ENCODE assay signal across 7 mouse cellular contexts in genomic region chr12:112589491-112590191, GRCm38 (mm10). TPM values are rescaled to one million over a fixed set of nuclear protein-coding genes. Genes with fewer than 3 reads are reported as not detected.
DNase-seq lines count a peak whose midpoint lies in the region; ATAC-seq and TF ChIP-seq lines count a peak whose summit lies in the region.

No protein-coding gene starts in this region.

- no peak for DNase-seq in lung, postnatal 4 days
- no peak for DNase-seq in forebrain, embryonic 10.5 days (ENCODE audit: extremely low spot score, low spot score)
- DNase-seq in thymus, postnatal 4 days = no peak
- no peak for DNase-seq in right cerebral cortex, adult 2 months (ENCODE audit: low spot score in 2 of 2)

- no peaks in the 10 kb centered on the region for H3K9me3 ChIP-seq in lung, embryonic 16.5 days (ENCODE audit: control insufficient read depth, low read length)
- H3K9me3 ChIP-seq in forebrain, embryonic 10.5 days = no peaks in the 10 kb centered on the region
- no peaks in the 10 kb centered on the region for H3K9me3 ChIP-seq in intestine, postnatal 0 days (ENCODE audit: control insufficient read depth)

- H3K27me3 ChIP-seq in lung, embryonic 16.5 days (ENCODE audit: control insufficient read depth, insufficient read depth, low read depth, low read length) = no peaks in the 10 kb centered on the region
- peaks cover 61% of the 10 kb centered on the region for H3K27me3 ChIP-seq in forebrain, embryonic 10.5 days (ENCODE audit: poor library complexity, severe bottlenecking)
- peaks cover 8% of the 10 kb centered on the region; the same call in 1 of the 2 replicates for H3K27me3 ChIP-seq in intestine, postnatal 0 days (replicated peaks; ENCODE audit: control insufficient read depth, insufficient read depth, low read length)

- ATAC-seq in lung, embryonic 16.5 days (ENCODE audit: low read depth) = no peak
- ATAC-seq in intestine, postnatal 0 days = no peak

- peaks cover 42% of the 10 kb centered on the region for H3K4me1 ChIP-seq in lung, embryonic 16.5 days (replicated peaks; ENCODE audit: control insufficient read depth, insufficient read depth, low read length)
- H3K4me1 ChIP-seq in forebrain, embryonic 10.5 days = peaks cover 55% of the 10 kb centered on the region
- H3K4me1 ChIP-seq in intestine, postnatal 0 days (replicated peaks; ENCODE audit: control insufficient read depth, insufficient read depth, low read length) = peaks cover 18% of the 10 kb centered on the region
- peaks cover 73% of the 10 kb centered on the region for H3K4me1 ChIP-seq in olfactory bulb, adult 2 months (ENCODE audit: control insufficient read depth, insufficient read depth, low read length)

- H3K4me3 ChIP-seq in lung, embryonic 16.5 days (ENCODE audit: low read length) = peak overlapping the region; percentile 66
- H3K4me3 ChIP-seq in forebrain, embryonic 10.5 days = peak overlapping the region; percentile 65
- H3K4me3 ChIP-seq in intestine, postnatal 0 days (ENCODE audit: low read depth, low read length) = peak overlapping the region; percentile 48
- peak overlapping the region; percentile 58 for H3K4me3 ChIP-seq in olfactory bulb, adult 2 months (ENCODE audit: insufficient read depth, low read depth, low read length)

- WGBS in lung, embryonic 16.5 days = 45% methylated on average over 8 of the region's 8 CpGs
- 68% methylated on average over 8 of the region's 8 CpGs for WGBS in forebrain, embryonic 10.5 days
- WGBS in intestine, postnatal 0 days = 62% methylated on average over 8 of the region's 8 CpGs
- WGBS in olfactory bulb, adult 2 months = 52% methylated on average over 8 of the region's 8 CpGs

- peak overlapping the region; percentile 74 for H3K9ac ChIP-seq in lung, embryonic 16.5 days (ENCODE audit: low read length)
- peak overlapping the region; percentile 41; the same call in 1 of the 2 replicates for H3K9ac ChIP-seq in intestine, postnatal 0 days (ENCODE audit: low read depth, low read length)

- peak overlapping the region; percentile 96 for H3K4me2 ChIP-seq in lung, embryonic 16.5 days (ENCODE audit: low read depth, low read length)
- H3K4me2 ChIP-seq in intestine, postnatal 0 days (replicated peaks; ENCODE audit: low read depth) = peak overlapping the region; percentile 87

- no peaks in the 10 kb centered on the region for H3K36me3 ChIP-seq in lung, embryonic 16.5 days (ENCODE audit: control insufficient read depth, insufficient read depth, low read length)
- H3K36me3 ChIP-seq in forebrain, embryonic 10.5 days (replicated peaks) = no peaks in the 10 kb centered on the region
- H3K36me3 ChIP-seq in intestine, postnatal 0 days (ENCODE audit: control insufficient read depth, insufficient read depth) = no peaks in the 10 kb centered on the region

- TF ChIP-seq CTCF in intestine, postnatal 0 days (IDR thresholded peaks at IDR 0.05; ENCODE audit: low read depth) = no peak
- TF ChIP-seq CTCF in olfactory bulb, adult 2 months (IDR thresholded peaks at IDR 0.05; ENCODE audit: insufficient read depth, low read depth, low read length) = no peak

- no peak for TF ChIP-seq POLR2A in olfactory bulb, adult 2 months (IDR thresholded peaks at IDR 0.05; ENCODE audit: insufficient read depth, low read depth, low read length)

- H3K27ac ChIP-seq in lung, embryonic 16.5 days (ENCODE audit: low read length) = no peak overlapping the region
- no peak overlapping the region for H3K27ac ChIP-seq in forebrain, embryonic 10.5 days
- H3K27ac ChIP-seq in intestine, postnatal 0 days (ENCODE audit: low read depth, low read length) = no peak overlapping the region
- peak overlapping the region; percentile 5 for H3K27ac ChIP-seq in olfactory bulb, adult 2 months (ENCODE audit: insufficient read depth, low read depth, low read length)

RNA-seq across cellular contexts. Expression of gene Inf2, which starts 1.1 kb away (rescaled TPM):
- polyA plus RNA-seq in lung, embryonic 16.5 days (2015; fragmentation: Nextera tagmentation; extraction: Ambion mirVana) = 3.5 and 3.7 TPM in 2 replicates
- polyA plus RNA-seq in forebrain, embryonic 10.5 days (2016; fragmentation: Nextera tagmentation; extraction: Ambion mirVana) = 1.1 and 1.3 TPM in 2 replicates
- 0.70 and 1.1 TPM in 2 replicates for polyA plus RNA-seq in intestine, postnatal 0 days (2015; fragmentation: Nextera tagmentation; extraction: Ambion mirVana)
- not detected in 2 replicates for polyA plus RNA-seq in olfactory bulb, adult 2 months (2012; ENCODE audit: insufficient read depth, insufficient read length, low replicate concordance, missing spikeins)

RNA-seq across cellular contexts. Expression of gene Adssl1, which starts 30.2 kb away (rescaled TPM):
- polyA plus RNA-seq in lung, embryonic 16.5 days (2015; fragmentation: Nextera tagmentation; extraction: Ambion mirVana) = 9.4 and 10.3 TPM in 2 replicates
- 4.9 and 6.6 TPM in 2 replicates for polyA plus RNA-seq in forebrain, embryonic 10.5 days (2016; fragmentation: Nextera tagmentation; extraction: Ambion mirVana)
- polyA plus RNA-seq in intestine, postnatal 0 days (2015; fragmentation: Nextera tagmentation; extraction: Ambion mirVana) = 0.57 and 0.67 TPM in 2 replicates
- not detected in 2 replicates for polyA plus RNA-seq in olfactory bulb, adult 2 months (2012; ENCODE audit: insufficient read depth, insufficient read length, low replicate concordance, missing spikeins)

RNA-seq across cellular contexts. Expression of gene Siva1, which starts 54.8 kb away (rescaled TPM):
- polyA plus RNA-seq in lung, embryonic 16.5 days (2015; fragmentation: Nextera tagmentation; extraction: Ambion mirVana) = 181 and 206 TPM in 2 replicates
- polyA plus RNA-seq in forebrain, embryonic 10.5 days (2016; fragmentation: Nextera tagmentation; extraction: Ambion mirVana) = 361 and 369 TPM in 2 replicates
- polyA plus RNA-seq in intestine, postnatal 0 days (2015; fragmentation: Nextera tagmentation; extraction: Ambion mirVana) = 52.6 and 54.5 TPM in 2 replicates
- polyA plus RNA-seq in olfactory bulb, adult 2 months (2012; ENCODE audit: insufficient read depth, insufficient read length, low replicate concordance, missing spikeins) = not detected in 2 replicates

Comparison
In these comparisons a context has a peak if more than half of its experiments do, and no peak if none do; other contexts are left out.
1. RNA of gene Siva1, which starts 54.8 kb away (polyA plus RNA-seq): 361 to 369 TPM in forebrain, embryonic 10.5 days, 181 to 206 TPM in lung, embryonic 16.5 days and 52.6 to 54.5 TPM in intestine, postnatal 0 days; not detected in olfactory bulb, adult 2 months; every median in the first group is over 10 times any median in the second.
2. Peak in every context shown above with its lines, with median percentiles within 50 percentile points of each other: H3K4me3 ChIP-seq.